Mouse (Mus musculus) skeletal muscle tissue, adult 2 months (tissue): ENCODE results near the gene Bex6.

Source experiments
- DNase-seq: peaks from one replicate; pipeline ENCODE4 v3.0.0-alpha.2; 2012; ENCODE audit warnings: low read depth, low spot score

Bex6 gene

DNA sequence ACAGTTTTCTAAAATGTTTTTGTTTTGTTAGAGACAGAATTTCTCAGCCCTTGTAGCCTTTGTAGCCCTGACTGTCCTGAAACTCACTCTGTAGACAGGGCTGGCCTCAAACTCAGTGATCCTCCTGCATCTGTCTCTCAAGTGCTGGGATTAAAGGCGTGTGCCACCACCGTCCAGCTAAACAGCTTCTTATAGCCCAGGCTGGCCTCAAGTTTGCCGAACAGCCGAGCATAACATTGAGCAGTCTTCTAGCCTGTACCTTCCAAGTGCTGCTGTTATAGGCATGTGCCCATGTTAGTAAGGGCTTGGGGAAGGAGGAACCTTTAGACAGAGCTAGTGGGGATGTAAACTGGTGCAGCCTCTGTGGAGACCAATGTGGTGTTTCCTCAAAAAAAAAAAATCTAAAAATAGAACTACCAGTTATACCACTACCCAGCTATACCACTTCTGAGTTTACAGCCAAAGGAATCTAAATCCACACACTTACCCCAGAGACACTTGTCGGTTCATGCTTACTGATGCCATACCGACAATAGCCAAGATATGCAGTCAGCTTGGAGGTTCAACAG lies at the start of gene Bex6:
Gene Bex6, plus strand, starts transcription at position 491 of the 569 bp plus-strand sequence.
- DNase-seq, result no peak

DNA sequence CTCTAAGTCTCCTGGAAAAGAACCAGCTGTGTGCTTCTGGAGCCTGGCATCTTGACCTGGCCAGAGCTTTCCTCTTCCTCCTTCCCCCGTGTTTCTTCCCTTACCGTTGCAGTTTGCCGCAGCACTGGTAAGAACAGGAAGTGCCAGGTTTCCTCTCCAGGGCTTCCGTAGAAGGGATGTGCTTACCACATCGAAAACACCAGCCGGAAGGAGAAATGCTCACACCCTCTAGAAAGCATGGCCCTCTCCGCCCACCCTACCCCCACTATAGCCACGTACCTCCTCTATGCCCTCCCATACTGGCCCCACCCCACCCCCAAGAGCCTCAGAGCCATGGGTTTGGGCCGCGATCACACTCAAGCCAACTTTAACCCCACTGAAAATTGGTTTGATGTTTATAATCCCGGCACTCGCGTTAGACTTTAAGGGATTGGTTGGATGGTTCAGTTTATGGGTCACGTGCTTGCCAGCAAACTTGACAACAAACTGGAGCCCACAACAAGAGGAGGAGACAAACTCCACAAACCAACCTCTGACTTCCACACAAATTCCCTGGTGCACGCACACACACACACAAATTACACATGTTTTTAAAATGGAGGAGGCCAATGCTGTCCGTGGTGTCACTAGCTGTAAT lies 49.3 kb upstream of the Bex6 start:
- peak; percentile 57 for DNase-seq

DNA sequence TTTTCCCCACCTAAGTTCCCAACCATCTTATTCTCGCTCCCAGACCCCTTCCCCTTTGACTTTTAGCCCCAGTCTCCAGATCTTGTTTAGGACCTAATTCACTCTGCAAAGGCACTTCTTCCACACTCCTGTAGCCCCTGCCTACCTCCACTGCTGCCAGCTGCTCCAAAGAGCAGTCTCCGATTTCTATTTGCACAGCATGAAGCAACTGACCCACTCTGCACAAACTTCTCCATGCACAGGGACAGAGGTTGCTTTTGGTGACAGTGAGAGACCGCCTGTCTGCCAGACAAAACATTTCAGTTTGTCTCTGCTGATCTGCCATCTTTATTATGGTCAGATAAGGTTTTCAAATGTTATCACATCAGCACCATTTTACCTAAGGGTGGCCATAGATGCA lies 46.5 kb upstream of the Bex6 start:
- no peak for DNase-seq

DNA sequence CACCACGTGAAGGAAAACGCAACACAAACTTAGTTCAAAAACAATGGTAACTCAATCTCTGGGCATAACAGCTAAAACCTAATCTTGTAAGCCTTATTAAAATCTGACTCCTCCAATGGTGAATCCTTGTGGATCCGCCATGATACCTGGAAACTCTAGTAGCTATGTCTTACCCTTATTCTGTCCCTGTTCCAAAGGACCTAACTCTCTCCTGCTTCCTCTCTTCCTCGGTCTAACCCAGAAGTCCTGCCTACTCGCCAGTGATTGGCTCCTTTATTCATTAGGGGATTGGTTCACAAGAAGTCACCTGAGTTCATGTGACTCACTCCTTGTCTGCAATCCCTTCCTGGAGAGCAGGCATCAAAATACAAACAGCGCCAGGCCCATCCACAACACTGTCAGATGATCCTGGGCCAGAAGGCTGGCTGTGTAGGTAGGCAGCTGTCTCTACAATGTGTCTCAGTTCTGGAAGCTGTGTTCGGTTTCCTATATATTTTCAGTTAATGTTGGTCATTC lies 43.7 kb upstream of the Bex6 start:
- no peak for DNase-seq

DNA sequence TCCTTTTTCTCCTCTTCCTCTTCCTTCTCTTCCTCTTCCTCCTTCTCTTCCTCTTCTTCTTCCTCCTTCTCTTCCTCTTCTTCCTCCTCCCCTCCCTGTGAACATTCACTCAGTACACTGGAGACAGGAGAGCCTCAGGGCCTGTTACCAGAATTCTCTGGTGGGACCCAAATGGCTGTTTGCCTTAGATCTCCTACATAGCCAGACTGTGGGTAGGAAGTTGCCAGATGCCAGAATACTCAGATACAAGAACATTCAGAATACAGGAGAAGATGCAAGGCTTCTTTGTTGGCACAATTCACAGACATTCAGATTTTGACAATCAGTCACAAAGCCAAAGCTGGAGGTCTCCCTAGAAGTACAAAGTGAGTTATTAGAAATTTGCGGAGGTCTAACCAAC lies 40.7 kb upstream of the Bex6 start:
- no peak for DNase-seq

DNA sequence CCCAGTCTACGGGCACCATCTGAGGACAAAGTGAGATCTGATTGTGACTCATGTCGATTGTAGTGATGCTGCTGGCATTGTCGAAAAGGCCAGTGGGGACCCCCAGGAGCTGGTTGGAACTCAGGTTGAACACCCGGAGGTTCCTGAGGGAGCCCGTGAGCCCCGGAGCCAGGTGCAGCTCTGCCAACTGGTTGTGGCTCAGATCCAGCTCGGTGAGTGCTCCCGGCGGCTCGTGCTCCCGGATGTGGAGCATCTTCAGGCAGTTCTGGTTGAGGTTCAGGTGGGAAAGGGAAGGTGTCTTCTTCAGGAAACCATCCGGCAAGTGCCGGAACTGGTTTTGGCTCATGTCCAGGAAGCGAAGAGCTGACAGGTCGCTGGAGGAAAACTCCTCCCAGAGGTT lies 35.9 kb upstream of the Bex6 start:
- DNase-seq, result no peak

DNA sequence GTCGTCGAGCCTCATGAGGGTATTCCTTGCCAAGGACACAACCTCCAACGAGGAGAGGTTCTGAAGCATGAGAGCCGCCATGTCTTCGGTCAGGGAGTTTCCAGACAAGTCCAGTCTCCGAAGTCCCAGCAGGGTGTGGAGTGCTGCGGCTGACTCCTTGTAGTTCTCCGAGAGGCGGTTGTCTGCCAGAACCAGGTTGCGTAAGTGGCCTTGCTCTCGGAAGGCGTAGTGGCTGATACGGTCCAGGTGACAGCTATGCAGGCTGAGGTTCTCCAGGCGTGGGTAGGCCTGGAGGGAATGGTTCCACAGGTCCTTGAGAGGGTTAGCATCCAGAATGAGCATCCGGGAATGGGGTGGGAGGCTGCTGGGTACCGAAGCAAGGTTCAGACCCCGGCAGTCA lies 35.0 kb upstream of the Bex6 start:
- no peak for DNase-seq

DNA sequence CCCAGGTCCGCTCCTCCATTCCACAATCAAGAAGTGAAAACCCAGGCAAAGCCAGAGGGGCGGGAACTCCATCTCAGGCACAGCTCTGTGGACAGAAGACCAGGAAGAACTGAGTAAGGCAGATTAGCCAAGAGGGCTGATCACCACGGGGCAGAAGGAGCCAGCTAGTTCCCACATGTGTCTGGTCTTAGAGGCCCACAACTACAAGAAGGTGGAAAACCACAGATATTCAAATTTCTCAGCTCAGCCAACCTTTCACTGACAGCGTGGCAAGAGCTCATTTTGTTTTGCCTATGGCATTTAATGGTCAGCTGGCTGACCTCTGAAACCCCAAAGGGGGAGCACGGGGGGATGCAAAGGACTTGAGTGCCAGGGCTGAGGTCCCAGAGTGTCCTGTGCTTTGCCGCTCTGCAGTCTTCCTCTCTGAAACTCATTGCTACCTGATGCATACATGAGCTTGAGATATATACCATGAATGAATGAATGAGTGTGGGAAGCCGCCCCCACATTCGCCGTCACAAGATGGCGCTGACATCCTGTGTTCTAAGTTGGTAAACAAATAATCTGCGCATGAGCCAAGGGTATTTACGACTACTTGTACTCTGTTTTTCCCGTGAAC lies 31.9 kb upstream of the Bex6 start:
- DNase-seq, result no peak

DNA sequence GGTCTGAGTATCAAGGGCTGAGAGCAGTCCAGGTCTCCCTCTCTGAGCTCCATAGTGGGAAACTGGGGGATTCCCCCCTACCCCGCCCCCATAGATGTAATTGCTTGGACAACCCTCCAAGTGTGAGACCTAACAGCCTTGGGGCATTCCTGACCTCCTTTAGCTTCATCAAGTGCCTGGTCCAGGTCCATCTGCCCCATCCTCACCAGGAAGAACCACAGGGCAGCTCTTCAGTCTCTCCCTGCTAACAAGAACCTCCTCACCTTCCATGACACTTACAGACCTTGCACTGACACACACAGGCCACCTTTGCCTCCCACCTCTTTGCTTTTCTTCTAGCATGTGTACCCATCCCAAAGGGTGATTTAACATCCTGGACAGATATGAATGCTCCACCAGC lies 25.6 kb upstream of the Bex6 start:
- no peak for DNase-seq

DNA sequence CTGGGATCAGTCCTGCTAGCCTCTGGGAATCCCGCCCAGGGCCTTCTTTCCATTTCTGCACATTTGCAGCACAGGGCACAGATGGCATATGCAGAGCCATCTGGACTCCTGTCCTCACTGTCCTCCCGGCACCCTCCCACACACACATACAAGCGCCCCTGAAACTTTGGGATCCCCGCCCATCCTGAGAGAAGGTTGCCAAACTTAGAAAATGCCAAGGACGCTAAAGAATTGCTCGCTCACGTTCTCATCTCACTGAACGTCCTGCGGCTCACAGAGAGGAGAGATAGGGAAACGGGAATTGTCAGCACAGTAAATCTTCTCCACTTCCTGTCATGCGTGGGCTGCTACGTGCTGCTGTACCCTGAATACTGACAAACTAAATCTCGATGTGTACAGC lies 25.2 kb upstream of the Bex6 start:
- DNase-seq, result no peak

DNA sequence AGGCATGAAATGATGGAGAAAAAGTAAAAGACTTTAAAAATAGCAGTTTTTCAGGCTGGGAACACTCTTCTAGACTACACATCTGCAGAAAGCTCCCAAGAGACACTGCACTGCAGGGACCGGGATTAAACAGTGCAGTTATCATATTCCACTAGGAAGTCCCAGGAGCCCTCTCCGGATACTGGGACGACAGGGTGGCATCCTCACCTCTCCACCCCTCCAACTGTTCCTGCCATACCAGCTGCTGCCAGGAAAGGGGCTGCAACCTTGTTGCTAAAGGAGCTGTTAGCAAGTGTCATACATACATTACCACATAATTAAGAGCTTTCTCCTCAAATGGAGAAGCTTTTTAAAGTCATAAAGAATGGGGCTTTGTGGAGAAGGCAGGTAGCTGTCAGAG lies 22.9 kb upstream of the Bex6 start:
- DNase-seq, result no peak

DNA sequence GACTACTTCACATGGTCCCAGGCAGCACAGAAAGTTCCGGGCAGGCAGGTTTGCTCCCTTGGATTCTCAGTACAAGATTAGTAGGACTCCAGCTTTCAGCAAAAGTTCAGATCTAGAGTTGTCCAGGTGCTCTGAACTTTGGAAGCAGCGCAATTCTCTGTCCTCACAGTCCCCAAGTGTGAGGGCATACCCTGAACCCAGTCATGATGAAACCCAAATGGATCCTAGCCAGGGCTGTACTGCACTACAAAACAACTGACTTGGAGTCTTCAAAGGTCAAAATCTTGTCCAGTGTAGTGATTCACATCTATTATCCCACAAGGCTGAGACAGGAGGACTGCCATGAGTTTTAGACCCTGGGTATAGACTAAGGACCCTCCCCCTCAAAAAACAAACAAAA lies 22.3 kb upstream of the Bex6 start:
- DNase-seq, result no peak

DNA sequence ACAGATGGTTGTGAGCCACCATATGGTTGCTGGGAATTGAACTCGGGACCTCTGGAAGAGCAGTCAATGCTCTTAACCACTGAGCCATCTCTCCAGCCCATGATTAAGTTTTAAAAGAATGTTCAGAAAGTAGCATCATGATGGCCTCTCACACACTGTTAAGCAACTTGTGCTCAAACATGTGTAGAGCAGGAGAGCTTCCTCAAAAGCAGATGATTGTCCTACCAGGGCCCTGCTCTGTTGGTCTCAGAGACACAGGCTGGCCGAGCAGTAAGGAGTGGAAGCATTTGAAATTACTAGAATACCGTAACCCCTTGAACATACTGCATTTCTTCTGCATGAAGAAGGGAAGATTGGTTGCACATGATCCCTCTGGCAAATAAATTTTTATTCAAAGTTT lies 20.7 kb upstream of the Bex6 start:
- no peak for DNase-seq

DNA sequence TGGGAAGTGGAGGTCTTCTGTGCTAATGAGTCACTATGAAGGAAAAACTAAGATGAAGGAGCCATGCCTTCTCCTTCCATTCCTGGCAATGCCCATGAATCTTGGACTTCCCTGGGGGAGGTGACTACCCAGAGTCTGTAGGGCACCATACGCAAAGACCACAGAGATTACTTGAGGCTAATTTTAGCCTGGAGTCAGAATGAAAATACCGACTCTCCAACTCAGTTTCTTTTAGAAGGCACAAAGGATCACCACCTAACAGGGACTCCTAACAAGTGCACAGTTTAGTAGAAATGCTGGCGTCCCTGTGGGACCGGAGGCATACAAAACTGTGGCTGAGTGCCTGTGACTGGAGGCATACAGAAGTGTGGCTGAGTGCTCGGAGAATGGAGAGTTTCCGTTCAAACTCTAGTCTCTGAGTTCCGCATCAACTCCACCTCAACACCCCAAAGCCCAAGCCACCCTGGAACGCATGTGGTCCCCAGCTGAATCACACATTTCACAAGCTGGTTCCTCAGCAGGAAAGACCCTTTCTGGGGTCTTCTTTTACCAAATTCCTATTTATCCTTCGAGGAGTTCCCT lies 18.8 kb upstream of the Bex6 start:
- no peak for DNase-seq

DNA sequence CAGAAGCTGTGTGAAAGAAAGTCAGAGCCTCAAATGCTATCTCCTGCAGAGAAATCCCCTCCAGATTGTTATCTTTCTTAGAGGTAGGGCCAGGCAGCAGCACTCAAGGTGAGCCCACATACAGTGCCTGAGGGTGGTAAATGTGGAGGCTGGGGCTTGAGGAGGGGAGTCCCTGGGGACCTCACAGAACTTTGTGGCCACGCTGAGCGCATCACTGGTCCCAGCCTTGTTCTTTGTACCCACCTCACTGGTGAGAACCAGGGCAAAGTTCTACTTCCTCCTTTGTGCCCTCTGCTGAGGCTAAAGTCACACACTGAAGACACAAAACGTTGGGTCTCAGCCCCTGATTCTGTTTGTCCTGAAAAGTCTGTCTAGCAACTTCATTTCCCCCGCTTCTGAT lies 16.2 kb upstream of the Bex6 start:
- DNase-seq, result peak; percentile 43

DNA sequence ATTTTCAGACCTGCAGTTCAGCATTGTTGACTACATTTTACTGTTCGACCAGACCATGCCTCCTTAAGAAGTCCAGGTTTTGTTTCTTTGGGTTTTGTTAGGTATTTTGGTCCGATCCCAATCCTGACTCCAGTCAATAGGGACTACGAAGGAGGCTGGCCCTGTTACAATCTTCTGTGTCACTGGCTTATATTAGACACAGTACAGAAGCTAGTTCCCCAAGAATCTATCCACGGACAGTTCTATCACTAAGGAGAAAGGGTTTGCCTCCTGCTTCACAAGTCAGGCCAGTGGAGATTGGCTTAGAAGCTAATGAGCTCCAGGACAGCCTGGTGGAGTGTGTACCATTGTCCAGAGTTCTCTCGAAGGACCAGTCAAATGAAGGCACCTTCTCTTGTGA lies 15.7 kb upstream of the Bex6 start:
- DNase-seq, result no peak

DNA sequence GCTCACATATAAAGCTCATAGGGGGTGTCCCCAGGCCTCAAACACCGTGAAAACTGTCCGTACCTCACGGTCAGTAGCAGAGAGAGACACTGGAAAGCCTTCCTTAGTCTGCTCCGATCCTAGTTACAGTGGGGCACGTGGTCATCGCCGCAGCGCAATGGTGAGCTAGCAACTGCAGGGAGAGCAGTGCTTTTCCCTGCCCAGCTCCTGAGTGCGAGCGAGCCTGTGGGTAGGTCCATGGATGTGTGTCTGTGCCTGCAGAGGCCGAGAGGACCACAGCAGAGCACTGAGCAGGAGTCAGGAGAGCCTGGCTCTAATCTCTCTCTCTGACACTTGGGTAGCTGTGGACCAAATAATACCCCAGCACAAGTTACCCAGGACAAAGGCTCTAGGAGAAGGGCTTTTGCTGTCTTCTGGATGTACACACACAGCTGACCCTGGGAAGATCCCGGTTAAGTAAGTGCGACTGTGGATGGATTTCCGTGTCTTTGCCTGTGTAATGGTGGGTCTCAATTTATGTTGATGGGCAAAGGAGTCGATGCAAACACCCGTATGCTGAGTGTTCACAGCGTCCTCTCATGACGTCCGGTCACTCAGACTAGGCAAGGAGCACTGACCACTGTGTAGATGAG lies 15.1 kb upstream of the Bex6 start:
- DNase-seq, result no peak

DNA sequence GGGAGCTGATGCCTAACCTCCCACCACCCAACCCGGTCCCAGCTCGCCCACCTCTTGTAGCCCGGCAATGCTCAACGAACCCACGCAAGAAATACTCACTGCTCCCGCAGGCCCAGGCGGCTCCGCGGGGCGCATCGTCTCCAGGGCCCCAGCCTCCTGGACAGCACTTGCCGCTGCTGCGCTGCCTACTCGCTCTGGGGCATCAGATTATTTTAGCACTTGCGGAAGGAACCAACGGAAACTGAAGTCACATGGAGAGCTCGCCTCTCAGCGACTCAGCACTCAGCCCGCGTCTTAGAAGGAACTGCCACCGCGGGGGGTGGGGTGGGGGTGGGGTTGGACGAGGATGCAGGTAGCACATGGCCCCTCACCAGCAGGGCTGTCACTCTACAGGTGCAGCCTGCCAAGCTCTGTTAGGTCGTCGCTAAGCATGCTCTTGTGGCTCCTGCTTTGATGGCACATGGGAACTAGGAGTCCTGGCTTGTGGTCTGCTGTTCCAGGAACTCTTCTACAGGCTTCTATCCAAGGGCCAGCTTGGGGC lies 14.3 kb upstream of the Bex6 start, which contains the start of gene Nrros:
Gene Nrros, minus strand, starts transcription at position 314 of the 541 bp plus-strand sequence.
- peak; percentile 61 for DNase-seq

DNA sequence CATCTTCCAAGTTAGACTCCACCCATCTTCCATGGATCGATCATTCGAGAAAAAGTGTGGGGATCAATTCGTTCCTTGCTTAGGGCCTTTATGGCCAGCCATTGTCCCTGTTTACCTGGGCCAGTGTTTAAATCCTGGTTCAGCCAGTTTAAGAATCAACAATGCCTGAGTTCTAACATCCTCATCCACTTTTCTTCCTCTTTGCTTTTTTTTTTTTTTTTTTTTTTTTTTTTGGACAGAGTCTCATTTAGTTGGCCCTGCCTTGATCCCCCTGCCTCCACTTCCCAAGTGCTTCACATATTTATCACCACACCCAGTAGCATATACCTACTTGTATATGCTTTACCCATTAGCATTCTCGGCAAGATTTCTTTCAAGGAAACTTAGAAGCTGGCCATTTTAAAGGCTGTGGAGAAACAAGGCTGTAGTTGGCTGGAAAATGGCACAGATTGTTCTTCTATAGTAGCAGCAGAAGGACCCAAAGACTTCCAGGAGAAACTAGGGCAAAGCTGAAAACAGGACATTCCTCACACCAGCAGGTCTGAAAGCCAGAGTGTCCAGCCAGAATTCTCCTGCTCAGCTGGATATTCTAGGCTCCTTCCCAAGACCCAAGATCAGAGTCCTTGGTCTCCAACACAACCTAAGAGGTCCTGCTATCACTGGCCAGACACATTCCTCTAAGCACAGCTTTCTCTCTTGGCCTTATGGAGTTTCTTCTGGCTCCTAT lies 11.6 kb upstream of the Bex6 start:
- no peak for DNase-seq

DNA sequence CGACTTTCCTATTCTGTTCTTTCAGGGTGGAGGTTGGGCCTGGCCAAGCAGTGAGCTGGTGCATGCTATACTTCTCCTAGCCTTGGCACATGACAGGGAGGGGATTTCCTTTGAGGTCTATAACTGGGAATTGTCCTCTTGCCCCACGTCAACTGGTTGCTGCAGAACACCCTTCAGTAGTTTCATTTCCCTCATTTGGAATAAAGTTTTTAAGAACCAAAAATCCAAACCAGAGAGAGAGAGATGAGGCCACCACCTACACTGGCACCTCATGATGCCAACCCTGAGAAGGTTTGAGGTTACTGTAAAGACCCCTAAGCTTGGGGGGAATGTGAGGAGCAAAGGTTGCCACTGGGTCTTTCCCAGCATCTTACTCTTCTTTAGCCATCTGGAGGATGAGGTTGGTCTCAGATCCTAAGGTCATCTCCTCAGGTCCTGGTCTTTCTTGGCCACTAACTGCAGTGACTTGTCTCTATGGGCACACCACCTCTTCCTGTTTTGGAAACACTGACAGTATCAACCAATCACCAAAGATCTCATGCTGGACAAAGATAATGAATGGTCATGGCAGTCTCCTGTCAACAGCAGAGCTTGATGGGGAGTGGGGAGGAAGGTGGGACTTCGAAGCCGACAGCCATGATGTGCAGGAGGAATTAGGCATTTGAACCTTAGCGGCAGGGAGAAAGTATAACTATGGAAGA lies 8.4 kb upstream of the Bex6 start:
- peak; percentile 50 for DNase-seq

DNA sequence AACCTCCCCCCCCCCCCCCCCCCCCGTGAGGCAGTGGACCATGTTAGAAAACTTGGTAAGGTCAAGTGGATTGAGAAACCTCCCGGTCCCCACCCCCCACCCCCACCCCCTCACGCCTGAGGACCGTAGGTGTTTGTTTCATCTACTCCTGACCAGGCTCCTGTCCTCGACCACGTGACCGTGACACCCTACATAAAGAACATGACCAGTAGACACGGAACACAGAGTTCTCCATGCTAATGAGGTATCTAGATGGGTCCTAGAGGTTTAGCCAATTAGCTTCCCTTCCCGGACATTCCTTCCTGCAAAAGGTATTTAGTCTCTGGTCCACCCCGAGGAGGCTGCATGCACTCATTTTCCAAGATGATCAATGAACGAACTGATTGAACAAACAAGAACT lies 6.2 kb upstream of the Bex6 start:
- no peak for DNase-seq
